Mouse (Mus musculus): ENCODE data around the gene Traip. TPM values are rescaled to one million over a fixed set of nuclear protein-coding genes. Genes with fewer than 3 reads are reported as not detected.

Gene Traip
- total and polyA plus RNA-seq, 2 experiments: 0.18 to 0.21 TPM

GRCm38 (mm10) chr9:107967437-107967836 is 17.5 kb downstream of the Traip start:
- WGBS: 86% methylated on average over 6 of the region's 6 CpGs
- DNase-seq (ENCODE audit: extremely low read depth, low read depth, low spot score): no peak
- Histone ChIP-seq H3K27me3 (ENCODE audit: control insufficient read depth, insufficient read depth, low read length) (no peaks in the 10 kb centered on the region), H3K4me1 (ENCODE audit: control insufficient read depth, insufficient read depth, low read length) (no peaks in the 10 kb centered on the region; the same call in 1 of the 2 replicates), H3K79me2 (ENCODE audit: control insufficient read depth, insufficient read depth, low read length) (no peaks in the 10 kb centered on the region), H3K4me3 (ENCODE audit: insufficient read depth, low read depth, low read length) (no peak overlapping the region), H3K9ac (ENCODE audit: low read depth, low read length) (no peak overlapping the region), H3K36me3 (ENCODE audit: control insufficient read depth, insufficient read depth, low read length) (no peaks in the 10 kb centered on the region), H3K27ac (replicated peaks; ENCODE audit: insufficient read depth, low read depth, low read length) (no peak overlapping the region)
- no peak for TF ChIP-seq CTCF (IDR thresholded peaks at IDR 0.05; ENCODE audit: low read depth, low read length)
- TF ChIP-seq POLR2A (IDR thresholded peaks at IDR 0.05; ENCODE audit: extremely low read depth, insufficient read depth, low read length): no peak

- no peak for TF ChIP-seq CTCF (IDR thresholded peaks at IDR 0.05; ENCODE audit: low read depth, low read length)
- no peak for TF ChIP-seq POLR2A (IDR thresholded peaks at IDR 0.05; ENCODE audit: extremely low read depth, insufficient read depth, low read length)
- Histone ChIP-seq H3K27me3 (ENCODE audit: control insufficient read depth, insufficient read depth, low read length) (no peaks in the 10 kb centered on the region), H3K4me1 (ENCODE audit: control insufficient read depth, insufficient read depth, low read length) (no peaks in the 10 kb centered on the region; the same call in 1 of the 2 replicates), H3K79me2 (ENCODE audit: control insufficient read depth, insufficient read depth, low read length) (no peaks in the 10 kb centered on the region), H3K36me3 (ENCODE audit: control insufficient read depth, insufficient read depth, low read length) (no peaks in the 10 kb centered on the region), H3K27ac (replicated peaks; ENCODE audit: insufficient read depth, low read depth, low read length) (no peak overlapping the region), H3K9ac (ENCODE audit: low read depth, low read length) (no peak overlapping the region), H3K4me3 (ENCODE audit: insufficient read depth, low read depth, low read length) (no peak overlapping the region)
- WGBS: 93% methylated on average over 7 of the region's 7 CpGs
- no peak for DNase-seq (ENCODE audit: extremely low read depth, low read depth, low spot score)
Observed at GRCm38 (mm10) chr9:107968531-107968930, 18.6 kb downstream of the Traip start.

GRCm38 (mm10) chr9:107970311-107970710 is 20.4 kb downstream of the Traip start:
- TF ChIP-seq POLR2A (IDR thresholded peaks at IDR 0.05; ENCODE audit: extremely low read depth, insufficient read depth, low read length): no peak
- TF ChIP-seq CTCF (IDR thresholded peaks at IDR 0.05; ENCODE audit: low read depth, low read length): no peak
- Histone ChIP-seq H3K9ac (ENCODE audit: low read depth, low read length) (no peak overlapping the region), H3K27ac (replicated peaks; ENCODE audit: insufficient read depth, low read depth, low read length) (no peak overlapping the region), H3K79me2 (ENCODE audit: control insufficient read depth, insufficient read depth, low read length) (no peaks in the 10 kb centered on the region), H3K27me3 (ENCODE audit: control insufficient read depth, insufficient read depth, low read length) (no peaks in the 10 kb centered on the region), H3K36me3 (ENCODE audit: control insufficient read depth, insufficient read depth, low read length) (no peaks in the 10 kb centered on the region), H3K4me3 (ENCODE audit: insufficient read depth, low read depth, low read length) (no peak overlapping the region), H3K4me1 (ENCODE audit: control insufficient read depth, insufficient read depth, low read length) (peaks cover 4% of the 10 kb centered on the region; the same call in 1 of the 2 replicates)
- DNase-seq (ENCODE audit: extremely low read depth, low read depth, low spot score): no peak
- 83% methylated on average over 5 of the region's 5 CpGs for WGBS

- peak; percentile 79 for DNase-seq (ENCODE audit: extremely low read depth, low read depth, low spot score)
- H3K4me3 ChIP-seq (ENCODE audit: insufficient read depth, low read depth, low read length): no peak overlapping the region
- no peak overlapping the region for H3K27ac ChIP-seq (replicated peaks; ENCODE audit: insufficient read depth, low read depth, low read length)
- peaks cover 4% of the 10 kb centered on the region; the same call in 1 of the 2 replicates for H3K4me1 ChIP-seq (ENCODE audit: control insufficient read depth, insufficient read depth, low read length)
- no peak overlapping the region for H3K9ac ChIP-seq (ENCODE audit: low read depth, low read length)
- H3K27me3 ChIP-seq (ENCODE audit: control insufficient read depth, insufficient read depth, low read length): no peaks in the 10 kb centered on the region
- H3K36me3 ChIP-seq (ENCODE audit: control insufficient read depth, insufficient read depth, low read length): no peaks in the 10 kb centered on the region
- H3K79me2 ChIP-seq (ENCODE audit: control insufficient read depth, insufficient read depth, low read length): no peaks in the 10 kb centered on the region
- WGBS: 33% methylated on average over 8 of the region's 8 CpGs
- TF ChIP-seq CTCF (IDR thresholded peaks at IDR 0.05; ENCODE audit: low read depth, low read length): no peak
- no peak for TF ChIP-seq POLR2A (IDR thresholded peaks at IDR 0.05; ENCODE audit: extremely low read depth, insufficient read depth, low read length)
Observed at GRCm38 (mm10) chr9:107971690-107972541, 22.0 kb downstream of the Traip start.

- H3K27ac ChIP-seq (replicated peaks; ENCODE audit: insufficient read depth, low read depth, low read length): peak overlapping the region; percentile 39
- no peak overlapping the region for H3K4me3 ChIP-seq (ENCODE audit: insufficient read depth, low read depth, low read length)
- H3K27me3 ChIP-seq (ENCODE audit: control insufficient read depth, insufficient read depth, low read length): no peaks in the 10 kb centered on the region
- H3K4me1 ChIP-seq (ENCODE audit: control insufficient read depth, insufficient read depth, low read length): peaks cover 4% of the 10 kb centered on the region; the same call in 1 of the 2 replicates
- no peaks in the 10 kb centered on the region for H3K36me3 ChIP-seq (ENCODE audit: control insufficient read depth, insufficient read depth, low read length)
- WGBS: 74% methylated on average over 10 of the region's 10 CpGs
- no peaks in the 10 kb centered on the region for H3K79me2 ChIP-seq (ENCODE audit: control insufficient read depth, insufficient read depth, low read length)
- no peak for DNase-seq (ENCODE audit: extremely low read depth, low read depth, low spot score)
- no peak for TF ChIP-seq POLR2A (IDR thresholded peaks at IDR 0.05; ENCODE audit: extremely low read depth, insufficient read depth, low read length)
- no peak overlapping the region for H3K9ac ChIP-seq (ENCODE audit: low read depth, low read length)
Observed at GRCm38 (mm10) chr9:107974491-107975171, 24.7 kb downstream of the Traip start.

Measured in liver, adult 2 months (tissue).